Mouse (Mus musculus) liver, embryonic 11.5 days (tissue): ENCODE measurements around the gene Pfas. TPM values are rescaled to one million over a fixed set of nuclear protein-coding genes. Genes with fewer than 3 reads are reported as not detected.
"Not testable (repeated sequence)": the region's sequence is repeated elsewhere in the genome, so short reads cannot be mapped to it uniquely, and the experiment has no call there.

Experiments used
- ATAC-seq: fragments of 200-750 bp; cut with Nextera tagmentation; replicated peaks from 2 replicates; pipeline ENCODE4 v1.8.0; 2017; ENCODE audit warnings: moderate number of reproducible peaks, mild to moderate bottlenecking, moderate TSS enrichment, moderate library complexity; ENCODE audit not compliant: low FRiP score
- DNase-seq: peaks from one replicate; pipeline ENCODE4 v3.0.0-alpha.2; 2017; ENCODE audit warnings: low spot score
- H3K27ac ChIP-seq: fragments of 300-500 bp; sonication (generic); 2 replicates; pipeline ENCODE4 v1.5.1; 2014; ENCODE audit warnings: mild to moderate bottlenecking, low read depth, low read length, control low read depth
- H3K27me3 ChIP-seq: fragments of 300-500 bp; sonication (generic); replicated peaks from 2 replicates; pipeline ENCODE4 v1.6.1; 2014; ENCODE audit warnings: low read length, mixed read lengths; ENCODE audit not compliant: control insufficient read depth, insufficient read depth
- H3K36me3 ChIP-seq: fragments of 300-500 bp; sonication (generic); 2 replicates; pipeline ENCODE4 v1.6.1; 2014; ENCODE audit warnings: mild to moderate bottlenecking, low read length, moderate library complexity, mixed read lengths; ENCODE audit not compliant: control insufficient read depth, insufficient read depth
- H3K4me1 ChIP-seq: fragments of 300-500 bp; sonication (generic); replicated peaks from 2 replicates; pipeline ENCODE4 v1.6.1; 2014; ENCODE audit warnings: low read length, mixed read lengths; ENCODE audit not compliant: control insufficient read depth, insufficient read depth
- H3K4me2 ChIP-seq: fragments of 300-500 bp; sonication (generic); 2 replicates; pipeline ENCODE4 v1.6.1; 2014; ENCODE audit warnings: mild to moderate bottlenecking, control low read depth, moderate library complexity
- H3K4me3 ChIP-seq: fragments of 300-500 bp; sonication (generic); 2 replicates; pipeline ENCODE4 v1.5.1; 2014; ENCODE audit warnings: low read depth, low read length, control low read depth
- H3K9ac ChIP-seq: fragments of 300-500 bp; sonication (generic); 2 replicates; pipeline ENCODE4 v1.6.1; 2014; ENCODE audit warnings: low read depth, low read length, control low read depth
- H3K9me3 ChIP-seq: fragments of 300-500 bp; sonication (generic); 2 replicates; pipeline ENCODE4 v1.6.1; 2016; ENCODE audit warnings: low read length, inconsistent platforms, mixed read lengths; ENCODE audit not compliant: control insufficient read depth
- WGBS: fragments of 180-500 bp; shearing (Covaris S2); extraction: QIAGEN DNeasy Blood & Tissue Kit; methylation state at CpG from one replicate; pipeline ENCODE4 v1.1.7; 2014; 5-methylcytosine and 5-hydroxymethylcytosine counted together
- polyA plus RNA-seq: library from polyadenylated mRNA; unstranded; fragments of >200 nt; fragmentation: Nextera tagmentation; extraction: Ambion mirVana; gene quantifications from 2 replicates; pipeline ENCODE4 v1.2.1, GENCODE M21; 2014

The Pfas gene
- polyA plus RNA-seq, 1 experiment from 2014 or later, result 64.9 TPM

GRCm38 (mm10) chr11:69009508-69009907 is 1.2 kb upstream of the Pfas start:
- Histone ChIP-seq H3K27me3 (no peaks in the 10 kb centered on the region), H3K4me2 (no peak overlapping the region), H3K9me3 (no peaks in the 10 kb centered on the region), H3K4me3 (no peak overlapping the region), H3K36me3 (no peaks in the 10 kb centered on the region), H3K9ac (no peak overlapping the region), H3K27ac (no peak overlapping the region), H3K4me1 (peaks cover 20% of the 10 kb centered on the region)
- 92% methylated on average over 1 of the region's 1 CpGs for WGBS
- ATAC-seq (no peak), DNase-seq (no peak)

- peaks cover 17% of the 10 kb centered on the region for H3K4me1 ChIP-seq
- ATAC-seq, result not testable (repeated sequence)
These were observed 1.7 kb downstream of the Pfas start for GRCm38 (mm10) chr11:69006575-69006974.

GRCm38 (mm10) chr11:69005193-69005592 is 3.1 kb downstream of the Pfas start:
- peaks cover 17% of the 10 kb centered on the region for H3K4me1 ChIP-seq
- H3K36me3 ChIP-seq, result peaks cover 26% of the 10 kb centered on the region
- 66% methylated on average over 7 of the region's 7 CpGs for WGBS
- ATAC-seq (peak; percentile 77), DNase-seq (no peak)
- no peak overlapping the region for H3K4me3 ChIP-seq
- H3K9ac ChIP-seq, result 0 out of 2 replicates have a peak overlapping the region, but pooled peaks have one; percentile 5
- H3K9me3 ChIP-seq, result no peaks in the 10 kb centered on the region
- H3K4me2 ChIP-seq, result peak overlapping the region; percentile 19
- peak overlapping the region; percentile 5; the same call in 1 of the 2 replicates for H3K27ac ChIP-seq
- H3K27me3 ChIP-seq, result no peaks in the 10 kb centered on the region

More at GRCm38 (mm10) chr11:69006575-69006974, 1.7 kb downstream of the Pfas start:
- Histone ChIP-seq H3K36me3 (peaks cover 13% of the 10 kb centered on the region; the same call in 1 of the 2 replicates), H3K4me3 (peak overlapping the region; percentile 80), H3K4me2 (peak overlapping the region; percentile 85)
- H3K27ac ChIP-seq, H3K9ac ChIP-seq, DNase-seq, H3K9me3 ChIP-seq, H3K27me3 ChIP-seq: not testable (repeated sequence)

GRCm38 (mm10) chr11:69003592-69003991 is 4.7 kb downstream of the Pfas start:
- Histone ChIP-seq H3K36me3 (peaks cover 38% of the 10 kb centered on the region), H3K27me3 (no peaks in the 10 kb centered on the region), H3K9me3 (no peaks in the 10 kb centered on the region), H3K4me3 (no peak overlapping the region), H3K9ac (no peak overlapping the region), H3K4me1 (peaks cover 17% of the 10 kb centered on the region), H3K4me2 (no peak overlapping the region), H3K27ac (no peak overlapping the region)
- DNase-seq, result no peak
- WGBS, result 71% methylated on average over 4 of the region's 4 CpGs
- ATAC-seq, result no peak

DNA sequence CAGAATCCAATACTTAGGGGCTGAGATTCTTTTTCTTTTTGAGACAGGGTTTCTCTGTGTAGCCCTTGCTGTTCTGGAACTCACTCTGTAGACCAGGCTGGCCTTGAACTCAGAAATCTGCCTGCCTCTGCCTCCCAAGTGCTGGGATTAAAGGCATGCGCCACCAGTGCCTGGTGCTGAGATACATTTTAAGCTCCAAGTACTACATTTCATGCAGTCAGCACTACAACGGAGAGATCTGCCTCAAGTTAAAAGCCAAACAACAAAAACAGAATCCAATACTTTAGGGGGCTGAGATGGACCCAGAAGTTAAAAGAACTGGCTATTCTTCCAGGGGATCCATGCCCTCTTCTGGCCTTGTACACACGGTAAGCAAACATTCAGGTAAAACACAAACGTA is 5.5 kb downstream of the Pfas start:
- not testable (repeated sequence) for ATAC-seq, H3K9ac ChIP-seq, H3K4me3 ChIP-seq, H3K27ac ChIP-seq, DNase-seq, H3K9me3 ChIP-seq, H3K4me2 ChIP-seq, H3K27me3 ChIP-seq
- WGBS, result 85% methylated on average over 4 of the region's 4 CpGs
- Histone ChIP-seq H3K36me3 (peaks cover 46% of the 10 kb centered on the region), H3K4me1 (peaks cover 17% of the 10 kb centered on the region)

DNA sequence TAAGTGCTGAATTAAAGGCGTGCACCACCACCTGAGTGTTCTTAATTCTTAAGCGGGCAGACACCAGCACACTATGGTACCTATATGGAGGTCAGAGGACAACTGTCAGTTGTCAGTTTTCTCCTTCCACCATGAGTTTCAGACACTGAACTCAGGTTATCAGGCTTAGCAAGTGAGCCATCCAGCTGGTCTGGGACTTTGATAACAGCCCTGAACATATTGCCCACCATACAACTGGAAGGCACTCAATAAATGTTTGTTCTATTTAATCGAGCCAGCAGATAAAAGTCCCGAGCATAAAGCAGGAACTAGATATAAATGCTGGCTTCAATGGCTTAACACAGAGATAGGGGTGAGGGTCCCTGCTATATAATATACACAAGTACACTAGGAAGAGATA is 11.2 kb downstream of the Pfas start:
- Histone ChIP-seq H3K9me3 (no peaks in the 10 kb centered on the region), H3K9ac (no peak overlapping the region), H3K36me3 (peaks cover 86% of the 10 kb centered on the region), H3K4me2 (no peak overlapping the region), H3K4me1 (no peaks in the 10 kb centered on the region), H3K27me3 (no peaks in the 10 kb centered on the region), H3K27ac (no peak overlapping the region), H3K4me3 (no peak overlapping the region)
- WGBS, result 88% methylated on average over 4 of the region's 4 CpGs
- ATAC-seq, result no peak
- no peak for DNase-seq

DNA sequence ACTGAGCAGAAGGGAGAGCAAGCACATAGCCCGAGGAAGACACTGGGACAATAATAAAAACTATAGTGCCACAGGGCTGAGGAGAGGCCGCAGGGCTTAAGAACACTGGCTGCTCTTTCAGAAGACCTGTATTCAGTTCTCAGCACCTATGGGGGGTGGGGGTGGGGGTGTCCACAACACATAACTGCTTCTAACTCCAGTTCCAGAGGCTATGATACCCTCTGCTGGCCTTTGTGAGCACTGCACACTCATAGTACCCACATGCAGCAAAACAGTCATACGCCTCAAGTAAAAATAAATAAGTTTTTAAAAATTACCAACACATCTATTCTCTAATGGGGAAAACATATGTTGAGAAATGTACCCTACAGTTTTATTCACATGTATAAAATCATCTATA is 13.9 kb downstream of the Pfas start:
- H3K27me3 ChIP-seq, result no peaks in the 10 kb centered on the region
- H3K27ac ChIP-seq, result no peak overlapping the region
- no peak for ATAC-seq
- H3K4me3 ChIP-seq, result no peak overlapping the region
- H3K4me1 ChIP-seq, result no peaks in the 10 kb centered on the region
- H3K36me3 ChIP-seq, result peaks cover 83% of the 10 kb centered on the region
- WGBS, result 91% methylated on average over 3 of the region's 3 CpGs
- DNase-seq, result no peak
- no peak overlapping the region for H3K9ac ChIP-seq
- no peaks in the 10 kb centered on the region for H3K9me3 ChIP-seq
- H3K4me2 ChIP-seq, result no peak overlapping the region

DNA sequence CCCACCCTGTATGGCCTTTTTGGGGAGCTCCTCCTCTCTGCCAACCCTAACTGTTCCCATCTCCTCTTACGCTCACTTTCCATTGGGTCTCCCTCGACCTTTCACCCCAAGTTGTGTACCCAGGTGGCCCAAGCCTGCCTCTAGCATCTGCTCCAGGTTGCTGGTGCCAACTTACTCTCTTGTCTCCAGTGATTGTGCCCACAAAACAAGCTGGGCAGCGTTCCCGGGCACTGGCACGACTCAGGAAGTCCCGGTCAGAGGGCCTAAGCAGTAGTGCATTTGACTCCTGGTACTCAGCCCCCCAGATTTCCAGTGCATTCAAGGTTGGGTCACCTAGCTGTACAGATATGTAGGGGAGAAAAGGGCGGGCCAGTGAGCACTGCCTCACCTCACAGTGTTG is 15.1 kb downstream of the Pfas start:
- Histone ChIP-seq H3K27me3 (no peaks in the 10 kb centered on the region), H3K27ac (no peak overlapping the region), H3K9me3 (no peaks in the 10 kb centered on the region), H3K4me1 (no peaks in the 10 kb centered on the region), H3K4me3 (no peak overlapping the region), H3K9ac (no peak overlapping the region), H3K4me2 (no peak overlapping the region), H3K36me3 (peaks cover 78% of the 10 kb centered on the region)
- 93% methylated on average over 7 of the region's 7 CpGs for WGBS
- DNase-seq, result no peak
- no peak for ATAC-seq

- Histone ChIP-seq H3K4me3 (no peak overlapping the region), H3K27ac (no peak overlapping the region), H3K4me1 (no peaks in the 10 kb centered on the region), H3K27me3 (no peaks in the 10 kb centered on the region), H3K9ac (no peak overlapping the region), H3K36me3 (peaks cover 56% of the 10 kb centered on the region), H3K9me3 (no peaks in the 10 kb centered on the region), H3K4me2 (no peak overlapping the region)
- WGBS, result 91% methylated on average over 17 of the region's 17 CpGs
- no peak for ATAC-seq
- DNase-seq, result no peak
These were observed 19.9 kb downstream of the Pfas start for GRCm38 (mm10) chr11:68988341-68988740.
